Mouse (Mus musculus) liver, adult 2 months (tissue): ENCODE results near the gene Tmem191c.

Experiments used
- CTCF ChIP-seq: fragments of 200-500 bp; IDR thresholded peaks from 2 replicates; pipeline ENCODE4 v1.5.1; 2011; ENCODE audit warnings: low read depth, low read length, control low read depth
- POLR2A ChIP-seq: fragments of 200-500 bp; IDR thresholded peaks from 2 replicates; pipeline ENCODE4 v1.6.1; 2011; ENCODE audit warnings: low read length, control low read depth; ENCODE audit not compliant: insufficient read depth; ENCODE audit errors: extremely low read depth

DNA sequence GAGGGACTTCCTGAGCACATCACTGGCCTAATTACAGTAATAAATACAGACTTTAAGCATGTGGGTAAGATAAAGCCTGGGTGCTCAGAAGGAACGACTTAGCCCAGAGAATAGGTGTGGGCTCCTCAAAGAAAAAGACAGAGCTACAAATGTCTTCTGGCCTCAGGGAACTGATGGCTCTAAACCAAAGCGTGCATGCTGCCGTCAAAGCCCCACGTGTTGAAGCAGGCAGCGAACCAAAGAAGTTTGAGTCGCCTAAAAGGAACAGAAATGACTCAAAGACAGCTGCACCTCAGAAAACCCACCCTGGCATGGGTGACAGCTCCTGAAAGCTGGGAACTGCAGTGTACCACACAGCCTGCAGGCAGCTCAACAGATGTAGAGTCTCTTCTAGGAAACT lies 4.0 kb upstream of the Tmem191c start:
- no peak for TF ChIP-seq CTCF
- no peak for TF ChIP-seq POLR2A
